Mouse (Mus musculus): ENCODE results near the gene Rufy2. TPM values are rescaled to one million over a fixed set of nuclear protein-coding genes. Genes with fewer than 3 reads are reported as not detected.
A peak's percentile ranks its signal among the peaks of the same experiment; 100 is the strongest.

Rufy2 gene
- polyA plus RNA-seq, 1 experiment from 2014 or later: 28.7 TPM

- Histone ChIP-seq H3K9me3 (no peaks in the 10 kb centered on the region), H3K4me3 (no peak overlapping the region), H3K36me3 (replicated peaks) (peaks cover 99% of the 10 kb centered on the region), H3K27ac (no peak overlapping the region), H3K4me1 (no peaks in the 10 kb centered on the region), H3K27me3 (ENCODE audit: poor library complexity, severe bottlenecking) (no peaks in the 10 kb centered on the region)
- WGBS: 33% methylated on average over 3 of the region's 3 CpGs
- peak; percentile 37 for DNase-seq (ENCODE audit: extremely low spot score, low spot score)
Measured at GRCm38 (mm10) chr10:62987341-62987740, 7.3 kb downstream of the Rufy2 start.

GRCm38 (mm10) chr10:62990636-62991035 lies 10.6 kb downstream of the Rufy2 start:
- no peak for DNase-seq (ENCODE audit: extremely low spot score, low spot score)
- 96% methylated on average over 15 of the region's 15 CpGs for WGBS
- no peak overlapping the region for H3K4me3 ChIP-seq
- no peaks in the 10 kb centered on the region for H3K27me3 ChIP-seq (ENCODE audit: poor library complexity, severe bottlenecking)
- no peak overlapping the region for H3K27ac ChIP-seq
- no peaks in the 10 kb centered on the region for H3K9me3 ChIP-seq
- H3K36me3 ChIP-seq (replicated peaks): peaks cover 99% of the 10 kb centered on the region
- no peaks in the 10 kb centered on the region for H3K4me1 ChIP-seq

GRCm38 (mm10) chr10:62993991-62994390 lies 14.0 kb downstream of the Rufy2 start:
- H3K27ac ChIP-seq: no peak overlapping the region
- H3K27me3 ChIP-seq (ENCODE audit: poor library complexity, severe bottlenecking): no peaks in the 10 kb centered on the region
- H3K4me3 ChIP-seq: no peak overlapping the region
- no peaks in the 10 kb centered on the region for H3K4me1 ChIP-seq
- H3K36me3 ChIP-seq (replicated peaks): peaks cover 98% of the 10 kb centered on the region
- no peak for DNase-seq (ENCODE audit: extremely low spot score, low spot score)
- 92% methylated on average over 6 of the region's 9 CpGs for WGBS
- no peaks in the 10 kb centered on the region for H3K9me3 ChIP-seq

GRCm38 (mm10) chr10:63000584-63000983 lies 20.6 kb downstream of the Rufy2 start:
- no peaks in the 10 kb centered on the region for H3K9me3 ChIP-seq
- H3K36me3 ChIP-seq (replicated peaks): peaks cover 98% of the 10 kb centered on the region
- DNase-seq (ENCODE audit: extremely low spot score, low spot score): no peak
- WGBS: 71% methylated on average over 9 of the region's 9 CpGs
- no peaks in the 10 kb centered on the region for H3K27me3 ChIP-seq (ENCODE audit: poor library complexity, severe bottlenecking)
- no peaks in the 10 kb centered on the region for H3K4me1 ChIP-seq
- no peak overlapping the region for H3K4me3 ChIP-seq
- no peak overlapping the region for H3K27ac ChIP-seq

- Histone ChIP-seq H3K4me1 (no peaks in the 10 kb centered on the region), H3K36me3 (replicated peaks) (peaks cover 99% of the 10 kb centered on the region), H3K27me3 (ENCODE audit: poor library complexity, severe bottlenecking) (no peaks in the 10 kb centered on the region), H3K9me3 (no peaks in the 10 kb centered on the region), H3K27ac (no peak overlapping the region), H3K4me3 (no peak overlapping the region)
- no peak for DNase-seq (ENCODE audit: extremely low spot score, low spot score)
- 81% methylated on average over 9 of the region's 9 CpGs for WGBS
Measured at GRCm38 (mm10) chr10:63003252-63003651, 23.2 kb downstream of the Rufy2 start.

- DNase-seq (ENCODE audit: extremely low spot score, low spot score): no peak
- no peaks in the 10 kb centered on the region for H3K9me3 ChIP-seq
- H3K27me3 ChIP-seq (ENCODE audit: poor library complexity, severe bottlenecking): no peaks in the 10 kb centered on the region
- no peaks in the 10 kb centered on the region for H3K4me1 ChIP-seq
- H3K27ac ChIP-seq: no peak overlapping the region
- 96% methylated on average over 9 of the region's 9 CpGs for WGBS
- H3K4me3 ChIP-seq: no peak overlapping the region
- H3K36me3 ChIP-seq (replicated peaks): peaks cover 100% of the 10 kb centered on the region
Measured at GRCm38 (mm10) chr10:63004556-63004955, 24.5 kb downstream of the Rufy2 start.

- Histone ChIP-seq H3K36me3 (replicated peaks) (peaks cover 100% of the 10 kb centered on the region), H3K4me1 (no peaks in the 10 kb centered on the region), H3K9me3 (no peaks in the 10 kb centered on the region), H3K4me3 (no peak overlapping the region), H3K27ac (no peak overlapping the region), H3K27me3 (ENCODE audit: poor library complexity, severe bottlenecking) (no peaks in the 10 kb centered on the region)
- no peak for DNase-seq (ENCODE audit: extremely low spot score, low spot score)
- WGBS: 84% methylated on average over 3 of the region's 3 CpGs
Measured at GRCm38 (mm10) chr10:63008193-63008592, 28.2 kb downstream of the Rufy2 start.

GRCm38 (mm10) chr10:63010268-63010667 lies 30.2 kb downstream of the Rufy2 start:
- H3K4me3 ChIP-seq: no peak overlapping the region
- no peak for DNase-seq (ENCODE audit: extremely low spot score, low spot score)
- peaks cover 98% of the 10 kb centered on the region for H3K36me3 ChIP-seq (replicated peaks)
- no peaks in the 10 kb centered on the region for H3K27me3 ChIP-seq (ENCODE audit: poor library complexity, severe bottlenecking)
- 87% methylated on average over 4 of the region's 4 CpGs for WGBS
- H3K27ac ChIP-seq: no peak overlapping the region
- H3K9me3 ChIP-seq: no peaks in the 10 kb centered on the region
- no peaks in the 10 kb centered on the region for H3K4me1 ChIP-seq

GRCm38 (mm10) chr10:63011556-63011955 lies 31.5 kb downstream of the Rufy2 start:
- 91% methylated on average over 6 of the region's 6 CpGs for WGBS
- Histone ChIP-seq H3K9me3 (no peaks in the 10 kb centered on the region), H3K36me3 (replicated peaks) (peaks cover 98% of the 10 kb centered on the region), H3K27ac (no peak overlapping the region), H3K4me1 (no peaks in the 10 kb centered on the region), H3K4me3 (no peak overlapping the region), H3K27me3 (ENCODE audit: poor library complexity, severe bottlenecking) (no peaks in the 10 kb centered on the region)
- no peak for DNase-seq (ENCODE audit: extremely low spot score, low spot score)

GRCm38 (mm10) chr10:63013476-63013875 lies 33.5 kb downstream of the Rufy2 start:
- H3K27ac ChIP-seq: no peak overlapping the region
- peaks cover 97% of the 10 kb centered on the region for H3K36me3 ChIP-seq (replicated peaks)
- 77% methylated on average over 3 of the region's 3 CpGs for WGBS
- no peak for DNase-seq (ENCODE audit: extremely low spot score, low spot score)
- H3K9me3 ChIP-seq: no peaks in the 10 kb centered on the region
- H3K4me1 ChIP-seq: no peaks in the 10 kb centered on the region
- H3K27me3 ChIP-seq (ENCODE audit: poor library complexity, severe bottlenecking): no peaks in the 10 kb centered on the region
- H3K4me3 ChIP-seq: no peak overlapping the region

GRCm38 (mm10) chr10:63014168-63014567 lies 34.1 kb downstream of the Rufy2 start:
- peaks cover 97% of the 10 kb centered on the region for H3K36me3 ChIP-seq (replicated peaks)
- H3K27ac ChIP-seq: no peak overlapping the region
- WGBS: 88% methylated on average over 9 of the region's 9 CpGs
- no peaks in the 10 kb centered on the region for H3K9me3 ChIP-seq
- no peaks in the 10 kb centered on the region for H3K4me1 ChIP-seq
- DNase-seq (ENCODE audit: extremely low spot score, low spot score): no peak
- no peak overlapping the region for H3K4me3 ChIP-seq
- H3K27me3 ChIP-seq (ENCODE audit: poor library complexity, severe bottlenecking): no peaks in the 10 kb centered on the region

- no peaks in the 10 kb centered on the region for H3K9me3 ChIP-seq
- H3K4me1 ChIP-seq: peaks cover 25% of the 10 kb centered on the region
- no peak overlapping the region for H3K27ac ChIP-seq
- WGBS: 96% methylated on average over 6 of the region's 6 CpGs
- no peak for DNase-seq (ENCODE audit: extremely low spot score, low spot score)
- H3K36me3 ChIP-seq (replicated peaks): peaks cover 53% of the 10 kb centered on the region
- no peak overlapping the region for H3K4me3 ChIP-seq
- H3K27me3 ChIP-seq (ENCODE audit: poor library complexity, severe bottlenecking): no peaks in the 10 kb centered on the region
Measured at GRCm38 (mm10) chr10:63019304-63019703, 39.3 kb downstream of the Rufy2 start.

GRCm38 (mm10) chr10:63021702-63022101 lies 41.7 kb downstream of the Rufy2 start:
- Histone ChIP-seq H3K4me3 (peak overlapping the region; percentile 97), H3K27me3 (ENCODE audit: poor library complexity, severe bottlenecking) (no peaks in the 10 kb centered on the region), H3K27ac (peak overlapping the region; percentile 100; the same call in 1 of the 2 replicates), H3K9me3 (no peaks in the 10 kb centered on the region), H3K36me3 (replicated peaks) (peaks cover 29% of the 10 kb centered on the region), H3K4me1 (peaks cover 46% of the 10 kb centered on the region)
- 59% methylated on average over 4 of the region's 4 CpGs for WGBS
- DNase-seq (ENCODE audit: extremely low spot score, low spot score): no peak

- Histone ChIP-seq H3K4me1 (peaks cover 55% of the 10 kb centered on the region), H3K36me3 (replicated peaks) (peaks cover 20% of the 10 kb centered on the region), H3K27me3 (ENCODE audit: poor library complexity, severe bottlenecking) (no peaks in the 10 kb centered on the region), H3K27ac (peak overlapping the region; percentile 100), H3K9me3 (no peaks in the 10 kb centered on the region), H3K4me3 (peak overlapping the region; percentile 97)
- WGBS: under 1% methylated on average over 27 of the region's 27 CpGs
- peak; percentile 27 for DNase-seq (ENCODE audit: extremely low spot score, low spot score)
Measured at GRCm38 (mm10) chr10:63022541-63023120, 42.6 kb downstream of the Rufy2 start.

All from forebrain, embryonic 10.5 days (tissue).